Mouse (Mus musculus) ovary, adult 18-20 months (tissue): ENCODE data around the gene Ngdn.
"Not testable (repeated sequence)": the region's sequence is repeated elsewhere in the genome, so short reads cannot be mapped to it uniquely, and the experiment has no call there.

Experiments used
- DNase-seq: peaks from one replicate; pipeline ENCODE4 v3.0.0; 2022; ENCODE audit warnings: low spot score, mixed read lengths

Ngdn gene

GRCm38 (mm10) chr14:55014991-55015766 lies at the start of gene Ngdn:
Gene Ngdn, plus strand, starts transcription at chr14:55015454.
- DNase-seq = peak; percentile 96

- no peak for DNase-seq
Measured at GRCm38 (mm10) chr14:54965631-54966030, 49.6 kb upstream of the Ngdn start.

DNA sequence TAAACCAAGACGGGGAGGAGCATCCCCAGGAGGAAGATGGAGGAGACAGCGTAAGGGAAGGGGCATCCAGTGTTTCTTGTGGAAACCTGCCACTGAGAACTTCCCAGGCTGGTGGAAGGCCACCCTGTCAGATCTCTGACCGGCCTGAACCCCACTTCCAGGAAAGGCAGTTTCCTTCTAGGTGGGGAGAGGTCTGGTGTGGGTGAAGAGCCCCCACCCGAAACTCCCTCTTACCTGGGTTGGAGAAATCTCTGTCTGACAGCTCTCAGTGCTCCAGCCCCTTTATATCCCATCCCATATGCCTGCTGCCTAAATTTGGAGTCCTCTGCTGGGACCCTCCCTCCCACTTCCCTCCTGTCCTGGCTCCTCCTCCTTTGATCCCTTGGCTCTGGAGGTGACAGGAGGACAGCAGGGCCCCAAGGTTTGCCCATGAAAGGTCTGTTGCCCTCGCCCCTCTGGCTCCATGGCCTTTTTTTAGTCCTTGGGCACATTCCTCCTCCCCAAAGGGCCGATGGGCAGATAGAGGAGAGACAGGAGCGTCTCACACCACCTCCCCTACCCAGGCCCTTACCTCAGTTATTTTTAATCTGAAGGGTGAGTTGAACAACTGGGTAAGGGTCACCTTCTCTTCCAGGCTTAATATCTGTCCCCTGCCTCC lies 48.8 kb upstream of the Ngdn start, which contains the start of gene Myh6:
Gene Myh6 (minus strand): TSS at position 608 of the 658 bp plus-strand sequence.
- no peak for DNase-seq

DNA sequence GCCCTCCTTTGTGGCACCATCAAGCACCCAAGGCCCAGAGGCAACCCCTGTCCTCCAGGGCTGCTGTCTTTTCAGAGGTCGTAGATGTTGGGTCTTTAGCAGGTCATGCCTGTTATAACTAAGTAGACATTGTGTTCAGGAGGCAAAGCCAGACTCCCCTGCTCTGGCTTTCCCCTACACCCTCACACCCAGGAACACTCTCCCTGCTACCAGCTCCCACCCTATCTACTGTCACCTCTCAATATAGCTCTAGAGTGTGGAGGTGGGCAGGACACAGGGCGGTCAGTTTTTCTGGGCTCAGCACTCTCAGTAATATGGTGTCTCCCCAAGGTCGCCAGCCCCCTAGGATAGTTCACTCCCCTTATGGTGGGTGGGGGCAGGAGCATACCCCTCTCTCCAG lies 47.4 kb upstream of the Ngdn start:
- no peak for DNase-seq

DNA sequence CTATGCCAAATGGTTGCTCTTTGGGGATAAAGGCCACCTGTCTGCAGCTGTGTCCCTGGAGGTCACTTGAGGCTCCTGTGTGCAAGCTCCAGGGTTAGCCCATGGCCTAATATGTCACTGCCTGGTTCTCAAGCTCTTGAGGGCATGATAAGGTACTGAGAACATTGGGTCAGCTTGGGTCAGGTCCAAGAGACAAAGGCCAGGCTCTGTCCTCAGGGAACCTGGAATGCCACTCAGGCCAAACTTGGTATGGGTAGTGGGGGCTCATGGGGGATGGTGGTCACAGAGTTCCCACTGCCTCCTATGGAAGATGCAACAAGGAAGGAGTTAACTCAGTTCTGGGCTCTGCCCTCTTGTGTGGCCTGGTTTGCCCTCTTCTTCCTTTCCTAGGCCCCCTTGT lies 46.9 kb upstream of the Ngdn start:
- no peak for DNase-seq

- not testable (repeated sequence) for DNase-seq
Measured at GRCm38 (mm10) chr14:54972786-54973185, 42.5 kb upstream of the Ngdn start.

- DNase-seq = no peak
Measured at GRCm38 (mm10) chr14:54974068-54974791, 41.0 kb upstream of the Ngdn start.

- DNase-seq = no peak
Measured at GRCm38 (mm10) chr14:54976633-54977032, 38.6 kb upstream of the Ngdn start, which contains the start of gene Gm17428. Gene Gm17428, plus strand, starts transcription at chr14:54976933.

DNA sequence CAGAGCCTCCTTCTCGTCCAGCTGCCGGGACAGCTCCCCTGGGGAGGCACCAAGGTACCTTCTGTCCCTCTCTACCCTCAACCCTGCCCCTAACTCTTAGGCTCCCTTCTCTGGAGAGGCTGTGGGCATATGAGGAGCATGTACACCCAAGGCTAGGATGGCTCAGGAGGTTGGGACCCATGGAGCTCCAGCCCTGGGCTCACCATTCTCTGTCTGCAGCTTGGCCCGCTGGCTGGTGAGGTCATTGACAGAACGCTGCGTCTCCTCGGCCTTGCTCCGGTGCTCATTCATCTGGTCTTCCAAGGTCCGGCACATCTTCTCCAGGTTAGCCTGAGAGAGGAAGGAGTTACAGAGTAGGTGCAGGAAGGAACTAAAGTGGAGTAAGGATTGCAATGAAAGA lies 36.6 kb upstream of the Ngdn start:
- DNase-seq = no peak

DNA sequence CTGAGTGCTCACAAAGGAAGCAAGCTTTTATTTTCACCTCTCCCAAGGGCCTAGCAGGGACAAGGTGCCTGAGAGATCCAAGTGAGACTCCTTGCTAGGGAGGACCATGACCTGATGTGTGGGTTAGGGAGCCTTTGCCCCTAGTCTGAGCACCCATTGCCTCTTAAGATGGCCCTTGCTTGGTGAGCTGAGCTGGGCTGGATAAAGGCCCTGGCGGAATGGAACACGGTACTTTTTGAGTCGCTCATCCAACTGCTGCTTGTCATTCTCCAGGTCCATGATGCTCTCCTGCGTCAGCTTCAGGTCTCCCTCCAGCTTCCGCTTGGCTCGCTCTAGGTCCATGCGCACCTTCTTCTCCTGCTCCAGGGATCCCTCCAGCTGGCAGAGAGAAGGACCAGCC lies 33.3 kb upstream of the Ngdn start:
- DNase-seq = no peak

DNA sequence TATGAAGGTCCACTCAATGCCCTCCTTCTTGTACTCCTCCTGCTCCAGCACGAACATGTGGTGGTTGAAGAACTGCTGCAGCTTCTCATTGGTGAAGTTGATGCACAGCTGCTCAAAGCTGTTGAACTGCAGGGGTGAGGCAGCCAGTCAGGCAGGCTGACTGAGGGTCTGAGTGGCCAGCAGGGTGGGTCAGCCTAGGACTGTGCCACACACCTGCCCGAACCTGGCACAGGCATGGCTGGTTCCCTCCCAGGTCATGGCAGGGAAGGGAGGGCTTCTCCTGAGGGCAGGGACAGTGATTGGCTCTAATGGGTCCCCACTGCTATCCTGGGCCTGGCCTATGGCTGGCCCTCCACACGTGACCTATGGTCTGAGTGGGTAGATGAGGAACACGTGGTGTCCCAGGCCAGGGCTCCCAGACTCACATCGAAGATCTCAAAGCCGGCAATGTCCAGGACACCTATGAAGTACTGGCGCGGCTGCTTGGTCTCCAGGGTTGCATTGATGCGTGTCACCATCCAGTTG lies 26.8 kb upstream of the Ngdn start:
- DNase-seq = not testable (repeated sequence)

DNA sequence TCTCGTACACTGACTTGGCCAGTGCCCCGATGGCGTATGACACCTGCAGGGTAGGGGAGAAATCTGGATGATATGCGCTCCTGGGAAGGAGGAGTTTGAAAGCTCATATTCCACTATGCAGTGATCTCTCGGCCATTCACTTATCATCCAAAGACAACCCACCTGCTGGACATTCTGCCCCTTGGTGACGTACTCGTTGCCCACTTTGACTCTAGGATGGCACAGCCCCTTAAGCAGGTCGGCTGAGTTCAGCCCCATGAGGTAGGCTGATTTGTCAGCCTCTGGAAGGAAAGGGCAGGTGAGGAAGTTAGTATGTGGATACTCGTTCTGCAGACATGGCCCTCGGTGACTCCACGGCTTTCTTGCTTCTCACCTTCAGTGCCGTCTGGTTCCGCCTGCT lies 26.4 kb upstream of the Ngdn start:
- no peak for DNase-seq

DNA sequence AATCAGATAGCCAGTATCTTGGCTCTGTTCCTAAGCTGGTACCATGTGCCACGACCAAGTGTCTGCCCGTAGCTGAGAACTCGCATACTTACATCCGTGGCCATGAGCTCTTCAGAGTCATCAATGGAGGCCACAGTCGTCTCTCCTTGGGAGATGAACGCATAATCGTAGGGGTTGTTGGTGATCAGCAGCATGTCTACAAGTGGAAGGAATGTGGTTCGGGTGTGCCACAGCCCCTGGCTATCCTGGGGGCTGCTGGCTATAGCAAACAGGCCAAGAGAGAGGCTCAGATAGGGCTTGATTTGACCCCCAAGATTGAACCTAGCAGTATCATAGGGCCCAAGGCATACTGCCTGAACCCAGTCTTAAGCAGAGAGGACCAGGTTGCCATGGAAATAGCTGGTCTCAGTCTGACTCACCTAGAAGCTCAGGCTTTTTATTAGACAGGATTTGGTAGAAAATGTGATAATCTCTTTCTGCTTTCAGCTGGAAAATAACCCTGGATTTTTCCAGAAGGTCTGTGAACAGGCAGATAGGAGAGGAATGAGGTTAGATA lies 25.3 kb upstream of the Ngdn start:
- DNase-seq = no peak

- DNase-seq = no peak
Measured at GRCm38 (mm10) chr14:54992196-54992595, 23.1 kb upstream of the Ngdn start.

DNA sequence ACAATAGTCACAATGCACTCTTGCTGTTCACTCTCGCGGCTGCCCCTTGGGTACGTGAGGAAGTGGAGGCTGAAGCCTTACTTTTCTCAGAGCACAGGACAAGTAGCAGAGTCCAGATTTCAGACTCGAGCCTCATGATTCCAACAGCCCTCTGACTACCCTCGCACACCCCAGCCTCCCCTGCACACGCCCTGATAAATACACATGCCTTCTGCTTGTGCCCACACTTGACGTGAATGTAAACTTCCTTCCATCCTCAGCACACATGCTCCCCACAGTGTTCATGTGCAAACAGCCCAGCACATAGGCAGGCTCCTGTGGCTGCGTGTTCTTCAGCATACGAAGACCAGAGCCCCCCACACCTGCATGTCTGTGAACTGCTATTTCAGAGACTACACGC lies 21.6 kb upstream of the Ngdn start:
- no peak for DNase-seq

DNA sequence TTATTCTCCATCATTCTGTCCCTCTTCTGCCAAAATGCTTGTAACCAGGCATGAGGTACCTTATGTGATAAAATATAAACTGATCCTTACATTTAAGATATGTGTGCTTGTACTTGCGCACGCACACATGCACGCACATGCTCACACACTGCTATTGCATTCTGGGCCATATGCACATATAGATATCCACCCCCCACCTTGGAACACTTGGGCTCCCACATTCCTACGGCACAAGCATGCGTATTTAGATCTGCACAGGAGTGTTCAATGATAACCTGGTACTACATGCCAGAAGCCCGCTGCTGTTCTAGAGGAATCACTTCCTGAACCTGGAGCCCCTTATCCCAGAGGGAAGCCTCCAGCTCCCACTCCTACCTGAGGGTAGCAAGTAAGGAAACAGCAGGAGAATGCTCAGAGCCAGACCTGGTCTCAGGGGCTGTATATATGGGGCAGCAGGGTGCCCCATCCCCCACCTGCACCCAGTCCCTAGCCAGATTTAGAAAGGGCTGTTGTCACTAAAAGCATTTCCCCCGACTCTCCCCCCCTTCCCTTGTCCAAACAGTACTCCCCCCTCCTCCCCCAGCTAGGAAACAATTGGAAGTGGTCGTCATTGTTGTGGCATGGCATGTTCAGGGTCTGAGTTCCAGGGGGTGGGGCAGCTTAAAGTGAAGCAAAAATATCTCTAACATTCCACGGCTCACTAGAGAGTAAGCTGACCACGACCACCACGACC lies 21.0 kb upstream of the Ngdn start, which contains the start of gene Myh7:
Gene Myh7 (minus strand): TSS at position 491 of the 733 bp plus-strand sequence.
- DNase-seq = no peak

DNA sequence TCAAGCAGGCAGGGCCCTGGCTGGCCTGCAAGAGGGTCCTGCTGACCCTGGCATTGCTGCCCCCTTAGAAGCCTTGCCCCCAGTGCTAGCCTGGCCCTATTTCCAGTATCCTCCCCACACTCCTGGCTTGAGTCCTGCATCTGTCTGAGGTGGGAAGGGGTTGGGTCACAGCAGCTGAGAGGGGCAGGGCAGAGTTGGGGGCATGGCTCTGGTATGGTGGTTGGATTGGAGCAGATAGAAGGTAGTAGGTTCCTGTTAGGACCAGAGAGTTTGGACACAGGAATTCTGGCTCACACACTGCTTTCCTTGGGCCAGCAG lies 20.4 kb upstream of the Ngdn start:
- no peak for DNase-seq

DNA sequence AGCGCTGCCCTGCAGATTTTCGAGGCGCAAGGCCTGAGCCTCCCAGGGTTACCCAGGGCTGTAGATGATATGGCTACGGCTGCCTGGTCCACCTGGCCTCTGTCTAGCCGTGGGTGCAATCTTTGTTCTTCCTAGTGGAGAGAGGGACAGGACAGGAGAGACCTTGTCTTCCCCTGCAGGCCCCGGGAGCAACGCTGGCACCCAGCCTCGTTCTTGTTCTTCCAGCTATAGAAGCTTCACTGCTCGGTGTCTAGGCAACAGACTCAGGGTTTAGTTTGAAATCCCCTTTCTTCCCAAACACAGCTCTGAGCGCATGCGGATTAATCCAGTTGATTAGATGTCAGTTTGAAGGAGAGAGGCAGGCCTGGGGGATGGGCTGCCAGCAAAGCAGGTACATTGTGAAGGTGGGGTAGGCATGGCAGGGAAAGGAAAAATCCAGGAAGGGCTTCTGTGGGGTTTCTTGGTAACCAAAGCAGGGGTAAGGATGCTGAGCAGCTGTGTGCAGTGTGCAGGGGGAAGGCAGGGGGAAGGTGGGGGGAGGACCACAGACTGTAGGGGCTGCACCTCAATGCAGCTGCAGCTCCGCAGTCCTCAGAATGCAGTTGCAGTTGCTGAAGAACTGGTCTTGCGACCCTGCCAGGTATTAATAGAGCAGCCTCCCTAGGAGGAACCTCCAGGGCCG lies 19.7 kb upstream of the Ngdn start:
- DNase-seq = no peak

GRCm38 (mm10) chr14:54996793-54997192 lies 18.5 kb upstream of the Ngdn start:
- DNase-seq = no peak

DNA sequence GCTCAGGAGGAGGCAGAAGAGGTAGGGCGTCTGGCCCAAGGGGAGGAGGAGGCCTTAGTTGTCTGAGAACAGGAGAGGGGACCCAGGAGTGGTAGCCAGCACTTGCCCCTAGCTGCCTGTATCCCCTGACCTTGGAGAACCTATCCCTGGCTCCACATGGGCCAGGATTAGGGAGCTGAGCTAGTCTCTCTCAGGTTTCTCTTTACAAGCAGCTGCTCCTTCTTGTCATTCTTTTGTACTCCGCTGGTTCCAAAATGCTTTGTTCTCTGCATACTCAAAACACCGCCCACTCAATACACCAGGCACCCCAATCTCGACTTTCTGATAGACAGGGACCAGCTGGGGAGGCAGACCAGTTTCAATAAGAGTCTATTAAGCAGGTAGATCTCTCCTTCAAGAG lies 18.0 kb upstream of the Ngdn start:
- no peak for DNase-seq

- no peak for DNase-seq
Measured at GRCm38 (mm10) chr14:54998680-54999079, 16.6 kb upstream of the Ngdn start.
